Mouse (Mus musculus) gastrocnemius, postnatal 25 days (tissue): ENCODE measurements around the gene Rnf144b. TPM values are rescaled to one million over a fixed set of nuclear protein-coding genes. Genes with fewer than 3 reads are reported as not detected.

Experiments
- DNase-seq: peaks from one replicate; pipeline ENCODE4 v3.0.0; 2022
- total RNA-seq, 2 experiments: library from RNA; stranded (reverse); gene quantifications; 1 replicate in 1 of 2; 2 replicates in 1 of 2; pipeline ENCODE4 v1.2.3; 2021

The Rnf144b gene
- total RNA-seq, 2 experiments from 2014 or later: 11.3 to 12.3 TPM

DNA sequence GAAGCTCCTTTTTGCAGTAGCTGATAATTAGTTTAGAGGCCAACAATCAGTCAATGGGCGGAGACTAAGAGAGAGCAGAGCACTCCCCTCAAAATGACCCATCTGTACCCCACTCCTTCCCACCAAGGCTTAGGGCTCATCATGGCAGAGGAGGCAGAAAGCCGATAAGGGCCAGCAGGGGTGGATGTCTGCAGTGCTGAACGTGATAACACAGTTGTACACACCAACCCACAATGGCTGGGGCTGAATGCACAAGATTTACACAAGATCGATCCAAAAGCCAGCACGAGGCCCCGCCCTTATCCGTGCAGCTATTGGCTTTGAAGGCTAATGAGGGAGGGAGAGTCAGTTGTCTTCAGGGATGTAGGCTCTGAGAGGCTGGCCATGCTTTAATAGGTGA is 58.3 kb downstream of the Rnf144b start:
- DNase-seq: no peak

GRCm38 (mm10) chr13:47182366-47182765 is 59.9 kb downstream of the Rnf144b start:
- no peak for DNase-seq

GRCm38 (mm10) chr13:47183033-47183730 is 60.7 kb downstream of the Rnf144b start:
- DNase-seq: no peak

DNA sequence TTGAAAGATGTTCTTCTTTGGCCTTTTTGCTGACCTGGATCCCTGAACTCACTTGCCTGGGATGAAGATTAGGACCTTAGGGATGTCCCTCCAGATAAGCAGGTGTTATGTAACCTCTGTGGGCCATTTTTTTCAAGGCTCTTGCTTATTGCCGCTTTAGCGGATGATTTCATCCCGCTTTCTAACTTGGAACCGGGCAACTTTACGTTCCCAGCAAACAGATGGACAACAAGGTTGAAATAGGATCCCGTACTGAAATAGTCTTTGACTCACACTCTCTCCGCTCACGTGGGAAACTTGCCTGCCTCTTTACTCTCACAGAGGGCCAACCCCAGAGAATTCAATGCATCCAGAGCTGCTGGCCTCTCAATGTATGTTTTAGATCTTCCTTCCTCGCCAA is 61.3 kb downstream of the Rnf144b start:
- DNase-seq: peak; percentile 62

GRCm38 (mm10) chr13:47187836-47188235 is 65.4 kb downstream of the Rnf144b start:
- no peak for DNase-seq

- DNase-seq: peak; percentile 75
Measured at GRCm38 (mm10) chr13:47189971-47190370, 67.5 kb downstream of the Rnf144b start.

DNA sequence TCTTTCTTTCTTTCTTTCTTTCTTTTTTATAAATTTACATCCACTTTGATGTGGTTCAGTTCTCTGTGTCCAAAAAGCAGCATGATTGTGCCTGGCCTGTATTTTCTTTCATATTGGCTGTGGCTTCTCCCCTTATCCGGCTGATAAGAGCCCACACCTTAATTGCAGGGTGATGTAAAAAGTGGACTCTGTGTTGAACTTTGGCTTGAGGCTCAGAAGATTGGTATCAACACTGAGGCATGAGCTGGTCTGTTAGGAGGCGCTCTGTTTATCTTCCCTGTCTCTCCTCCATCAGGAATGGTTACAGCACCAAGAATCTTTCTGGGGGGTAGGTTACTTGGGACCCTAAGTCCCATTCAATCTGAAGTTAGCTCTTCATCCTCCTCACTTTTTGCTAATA is 69.7 kb downstream of the Rnf144b start:
- no peak for DNase-seq

- no peak for DNase-seq
Measured at GRCm38 (mm10) chr13:47192771-47193170, 70.3 kb downstream of the Rnf144b start.

DNA sequence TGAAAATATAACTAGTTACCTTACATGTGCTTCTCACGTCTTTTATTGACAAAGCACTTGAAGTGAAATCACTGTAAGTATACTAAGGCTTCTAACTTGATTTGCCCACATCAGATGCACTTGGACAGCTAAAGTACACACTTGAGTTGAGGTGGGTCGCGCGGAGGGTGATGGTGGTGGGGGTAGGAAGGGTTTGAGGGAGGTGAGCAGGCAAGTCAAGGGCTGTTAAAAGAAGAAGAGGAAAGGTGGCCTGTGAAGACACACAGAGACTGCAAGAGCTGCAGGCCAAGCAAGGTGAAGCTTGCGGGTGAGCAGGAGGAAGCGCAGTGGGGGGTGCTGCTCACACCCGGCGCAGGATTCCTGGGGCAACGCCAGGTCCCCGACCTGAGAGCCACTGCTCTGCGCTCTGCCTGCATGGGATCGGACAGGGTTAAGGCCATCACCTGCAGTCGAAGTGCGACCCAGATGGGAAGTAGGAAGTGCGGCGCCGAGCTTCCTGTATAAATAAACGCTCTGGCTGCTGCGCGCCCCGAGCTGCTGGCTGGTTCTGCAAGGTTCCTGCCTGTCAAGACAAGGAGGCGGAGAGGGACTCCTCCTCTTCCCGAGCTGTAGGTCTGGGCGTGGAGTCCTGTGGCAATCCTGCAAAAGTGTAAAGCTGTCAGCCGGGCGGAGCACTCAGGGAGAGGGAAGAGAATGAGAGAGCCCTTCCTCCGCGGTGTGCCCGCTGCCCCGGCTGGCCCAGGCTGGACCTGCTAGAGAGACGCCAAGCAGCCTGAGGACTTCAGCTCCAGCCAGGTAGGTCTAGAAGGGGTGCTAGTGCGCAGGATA is 71.1 kb downstream of the Rnf144b start:
- DNase-seq: peak; percentile 76

DNA sequence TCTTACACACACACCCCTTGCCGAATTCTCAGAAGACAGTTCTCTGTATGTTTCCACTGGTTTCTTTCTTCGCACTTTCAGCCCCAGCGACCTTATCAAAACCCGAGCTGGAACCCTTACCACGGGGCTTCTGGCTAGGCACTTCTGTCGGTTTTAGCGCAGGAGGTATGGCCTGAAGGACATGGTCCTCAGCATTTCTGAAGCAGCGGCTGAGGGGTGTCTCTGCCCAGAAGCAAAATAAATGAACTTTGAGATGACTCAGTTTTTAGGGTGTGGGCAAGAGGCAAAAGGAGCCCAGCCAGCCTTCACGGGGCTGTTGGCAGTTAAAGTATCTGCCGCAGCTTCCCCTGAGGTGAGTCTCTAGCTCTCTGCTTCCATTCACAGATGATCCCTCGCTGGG is 72.2 kb downstream of the Rnf144b start:
- DNase-seq: no peak

DNA sequence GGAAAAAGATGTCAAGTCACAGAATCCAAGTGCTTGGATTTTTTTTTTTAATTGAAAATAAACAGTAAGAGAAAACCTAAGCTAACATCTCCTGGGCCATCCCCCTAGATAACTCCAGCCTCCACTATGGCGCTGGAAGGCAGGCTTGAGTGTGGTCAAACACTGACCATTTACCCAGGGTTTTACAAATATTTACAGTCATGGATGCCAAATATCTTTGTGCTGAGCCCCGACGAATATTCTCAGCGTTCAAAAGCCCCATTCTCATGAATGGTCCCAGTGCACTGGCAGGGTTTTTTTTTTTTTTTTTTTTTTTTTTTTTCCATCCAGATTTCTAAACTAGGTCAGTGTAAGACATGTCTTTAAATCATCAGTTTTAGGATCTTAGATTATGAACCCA is 73.0 kb downstream of the Rnf144b start:
- no peak for DNase-seq

GRCm38 (mm10) chr13:47200011-47200670 is 77.7 kb downstream of the Rnf144b start:
- DNase-seq: peak; percentile 75

GRCm38 (mm10) chr13:47201962-47202624 is 79.6 kb downstream of the Rnf144b start:
- DNase-seq: peak; percentile 61

DNA sequence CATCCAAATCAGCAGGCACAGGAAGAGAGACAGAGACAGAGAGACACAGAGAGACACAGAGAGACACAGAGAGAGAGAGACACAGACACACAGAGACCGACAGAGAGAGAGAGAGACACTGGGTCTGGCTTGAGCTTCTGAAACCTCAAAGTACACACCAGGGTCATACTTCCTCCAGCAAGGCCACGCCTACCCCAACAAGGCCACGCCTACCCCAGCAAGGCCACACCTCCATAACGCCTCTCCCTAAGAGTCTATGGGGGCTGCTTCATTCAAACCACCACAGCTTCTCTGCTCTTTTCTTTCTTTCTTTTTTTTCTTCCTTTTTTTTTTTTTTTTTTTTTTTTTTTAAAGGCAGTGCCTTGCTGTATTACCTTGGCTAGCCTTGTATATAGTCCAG is 88.0 kb downstream of the Rnf144b start:
- no peak for DNase-seq

- no peak for DNase-seq
Measured at GRCm38 (mm10) chr13:47210992-47211391, 88.5 kb downstream of the Rnf144b start.

DNA sequence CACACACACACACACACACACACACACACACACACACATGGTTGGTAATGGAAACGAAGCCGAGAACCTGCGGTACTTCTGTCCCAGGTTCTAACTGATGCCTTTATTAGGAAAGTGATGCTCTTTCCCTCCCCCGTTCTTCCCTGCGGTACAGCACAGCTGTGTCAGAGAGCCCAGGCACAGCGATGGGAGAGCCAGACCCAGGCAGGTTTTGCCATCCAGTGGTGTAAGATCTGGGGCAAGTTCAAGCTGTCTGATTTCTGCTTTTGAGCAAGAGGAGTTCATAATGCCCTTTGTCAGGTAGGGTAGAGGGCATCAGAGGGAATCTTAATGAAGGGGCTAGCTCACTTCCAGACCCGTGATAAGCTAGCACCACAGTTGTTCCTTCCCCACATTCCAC is 89.1 kb downstream of the Rnf144b start:
- no peak for DNase-seq

- no peak for DNase-seq
Measured at GRCm38 (mm10) chr13:47213817-47214216, 91.4 kb downstream of the Rnf144b start.

GRCm38 (mm10) chr13:47214895-47215294 is 92.4 kb downstream of the Rnf144b start:
- no peak for DNase-seq

DNA sequence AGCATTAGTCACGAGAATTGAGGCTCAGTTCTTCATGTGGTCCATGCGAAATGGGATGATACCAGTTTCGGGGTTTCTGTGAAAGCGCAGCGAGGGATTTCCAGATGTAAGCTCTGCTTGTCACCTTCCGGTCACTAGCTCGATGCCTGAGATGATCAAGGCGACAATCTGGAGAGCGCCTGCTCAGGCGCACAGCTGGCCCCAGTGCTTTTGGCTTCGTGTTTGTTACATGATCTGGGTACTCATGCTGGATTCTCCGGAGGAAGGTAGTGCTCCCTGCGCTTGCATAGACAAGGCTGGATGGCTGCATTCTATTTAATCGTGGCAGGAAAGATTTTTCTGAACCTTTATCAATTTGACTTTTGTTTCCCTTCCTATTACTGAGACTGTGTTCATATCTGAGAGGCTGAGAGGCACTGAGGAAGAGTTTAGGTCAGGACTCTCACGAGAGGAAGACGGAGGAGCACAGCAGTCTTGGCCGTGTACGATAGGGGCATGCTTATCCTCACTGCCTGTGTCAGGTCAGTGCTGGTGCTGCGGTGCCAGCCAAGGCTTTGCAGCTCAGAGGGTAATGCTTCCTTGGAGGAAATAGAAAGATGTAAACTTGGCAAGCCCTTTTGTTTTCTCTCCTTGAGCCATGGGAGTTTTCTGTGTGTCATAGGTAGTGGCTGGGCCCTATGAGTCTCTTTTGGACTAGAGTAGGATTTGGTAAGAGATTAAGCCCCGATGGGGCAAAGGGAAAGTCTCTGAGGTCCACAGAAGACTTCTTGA is 93.5 kb downstream of the Rnf144b start:
- peak; percentile 31 for DNase-seq

- no peak for DNase-seq
Measured at GRCm38 (mm10) chr13:47217107-47217571, 94.7 kb downstream of the Rnf144b start.

DNA sequence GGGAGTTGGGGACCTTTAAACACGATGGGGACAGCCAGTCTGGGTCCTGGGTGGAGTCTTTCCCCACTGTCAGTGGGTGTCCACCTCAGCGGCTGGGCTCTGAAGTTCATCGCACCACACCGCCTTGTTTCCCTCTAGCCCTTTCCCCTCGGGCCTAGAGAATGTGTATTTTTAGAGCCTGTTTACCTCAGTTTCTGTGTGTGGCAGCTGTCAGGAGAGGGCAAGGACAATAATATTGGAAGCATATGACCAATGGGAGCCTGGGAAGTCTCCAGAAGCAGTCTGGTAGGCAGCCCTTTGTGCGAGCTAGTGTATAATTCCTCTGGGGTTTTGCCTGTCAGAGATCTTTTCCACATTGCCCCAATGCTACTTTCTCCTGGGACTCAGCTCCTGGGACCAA is 95.9 kb downstream of the Rnf144b start:
- DNase-seq: no peak

DNA sequence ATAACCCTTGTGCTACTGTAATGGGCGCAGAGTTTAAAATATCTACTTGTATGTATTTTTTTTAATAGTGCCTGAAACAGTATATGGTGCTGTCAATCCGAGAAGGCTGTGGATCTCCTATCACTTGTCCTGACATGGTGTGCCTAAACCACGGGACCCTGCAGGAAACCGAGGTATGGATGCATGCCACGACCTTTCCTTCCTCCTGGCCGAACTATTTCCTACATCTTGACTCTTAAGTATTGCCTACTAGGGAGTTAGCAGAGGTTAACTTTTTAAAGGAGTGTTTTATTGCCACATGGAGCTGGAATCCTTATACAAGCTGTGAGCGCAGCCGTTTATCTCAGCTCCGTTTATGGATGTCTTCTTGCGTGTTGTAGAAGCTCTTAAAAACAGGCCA is 98.0 kb downstream of the Rnf144b start:
- DNase-seq: no peak
